Mouse (Mus musculus): ENCODE data around the gene Knop1. TPM values are rescaled to one million over a fixed set of nuclear protein-coding genes. Genes with fewer than 3 reads are reported as not detected.

The Knop1 gene
- polyA plus RNA-seq, 1 experiment from 2014 or later: 36.5 TPM

DNA sequence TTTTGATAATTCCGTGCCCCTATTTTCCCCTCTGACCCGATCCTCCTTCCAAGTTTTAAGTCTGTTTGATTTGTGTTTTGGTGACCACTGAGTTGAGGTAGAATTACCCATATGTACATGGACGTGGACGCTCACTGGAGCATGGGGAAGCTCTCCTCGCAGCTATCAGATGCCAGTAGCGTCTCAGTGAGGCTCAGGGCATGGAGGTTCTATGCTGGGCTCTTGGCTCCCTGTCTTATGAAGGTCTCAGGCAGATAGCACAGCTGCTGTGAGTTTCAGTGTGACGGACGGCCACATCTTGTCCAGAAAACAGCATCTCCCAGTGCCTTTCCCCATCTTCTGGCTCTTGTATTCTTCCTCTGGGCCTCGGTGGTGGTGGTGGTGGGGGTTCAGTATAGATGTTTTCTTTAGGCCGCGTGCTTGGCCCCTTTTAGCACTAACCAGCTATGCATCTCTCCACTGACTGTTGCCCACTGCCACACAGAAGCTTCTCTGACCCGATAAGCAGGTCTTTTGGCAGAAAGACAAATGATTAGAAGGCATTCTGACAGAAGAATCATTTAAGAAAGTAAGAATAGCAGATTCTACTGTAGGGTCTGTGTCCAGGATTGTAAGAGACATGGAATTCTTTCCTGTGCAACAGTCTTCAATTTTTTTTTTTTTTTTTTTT, 34.0 kb downstream of the Knop1 start:
- CTCF ChIA-PET: interaction anchor here (1.4 kb wide), 1 partner anchor 56 kb away, joined by 3 read pairs; no protein-coding TSS in a partner anchor
- H3K27me3 ChIP-seq: no peaks in the 10 kb centered on the region
- DNase-seq (ENCODE audit: low read depth, low spot score) (no peak), ATAC-seq (no peak)
- in situ Hi-C loops (cut with MboI; ENCODE audit: low pct_unique_long_range_greater_than_20kb): no loop called here
- POLR2A ChIA-PET: interaction anchor here (1.3 kb wide), 1 partner anchor 10 kb away, joined by 3 read pairs; no protein-coding TSS in a partner anchor
- no peak for TF ChIP-seq CTCF (IDR thresholded peaks at IDR 0.05)

GRCm38 (mm10) chr7:118821356-118821755, 34.7 kb downstream of the Knop1 start:
- ChIA-PET CTCF (no interaction called here), POLR2A (interaction anchor here (1.3 kb wide), 1 partner anchor 11 kb away, joined by 3 read pairs; no protein-coding TSS in a partner anchor)
- no peak for TF ChIP-seq CTCF (IDR thresholded peaks at IDR 0.05)
- no peaks in the 10 kb centered on the region for H3K27me3 ChIP-seq
- DNase-seq (ENCODE audit: low read depth, low spot score): no peak
- no peak for ATAC-seq
- in situ Hi-C loops (cut with MboI; ENCODE audit: low pct_unique_long_range_greater_than_20kb): no loop called here

DNA sequence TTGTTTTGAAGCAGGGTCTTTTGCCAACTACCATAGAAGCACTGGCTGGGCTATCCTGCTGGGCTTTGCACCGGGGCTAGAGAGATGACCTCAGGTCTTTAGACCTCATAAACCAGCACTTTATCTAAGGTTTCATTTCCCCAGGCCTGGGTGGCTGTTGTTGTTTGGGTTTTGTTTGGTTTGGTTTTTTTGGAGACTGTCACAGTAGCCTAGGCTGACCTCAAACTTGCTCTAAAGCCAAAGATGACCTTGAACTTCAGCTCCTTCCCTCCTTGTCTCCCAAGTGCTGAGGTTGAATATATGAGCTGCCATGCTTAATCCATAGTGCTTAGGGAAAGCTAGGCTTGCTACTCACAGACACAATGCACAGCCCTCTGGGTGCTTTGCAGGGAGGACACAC, 36.4 kb downstream of the Knop1 start:
- no peak for TF ChIP-seq CTCF (IDR thresholded peaks at IDR 0.05)
- H3K27me3 ChIP-seq: no peaks in the 10 kb centered on the region
- POLR2A ChIA-PET: no interaction called here
- in situ Hi-C loops (cut with MboI; ENCODE audit: low pct_unique_long_range_greater_than_20kb): no loop called here
- CTCF ChIA-PET: no interaction called here
- DNase-seq (ENCODE audit: low read depth, low spot score) (no peak), ATAC-seq (no peak)

- H3K27me3 ChIP-seq: no peaks in the 10 kb centered on the region
- in situ Hi-C loops (cut with MboI; ENCODE audit: low pct_unique_long_range_greater_than_20kb): no loop called here
- TF ChIP-seq CTCF (IDR thresholded peaks at IDR 0.05): no peak
- DNase-seq (ENCODE audit: low read depth, low spot score): no peak
- CTCF ChIA-PET: no interaction called here
- POLR2A ChIA-PET: no interaction called here
- ATAC-seq: no peak
These were observed 38.3 kb downstream of the Knop1 start for GRCm38 (mm10) chr7:118817741-118818140.

DNA sequence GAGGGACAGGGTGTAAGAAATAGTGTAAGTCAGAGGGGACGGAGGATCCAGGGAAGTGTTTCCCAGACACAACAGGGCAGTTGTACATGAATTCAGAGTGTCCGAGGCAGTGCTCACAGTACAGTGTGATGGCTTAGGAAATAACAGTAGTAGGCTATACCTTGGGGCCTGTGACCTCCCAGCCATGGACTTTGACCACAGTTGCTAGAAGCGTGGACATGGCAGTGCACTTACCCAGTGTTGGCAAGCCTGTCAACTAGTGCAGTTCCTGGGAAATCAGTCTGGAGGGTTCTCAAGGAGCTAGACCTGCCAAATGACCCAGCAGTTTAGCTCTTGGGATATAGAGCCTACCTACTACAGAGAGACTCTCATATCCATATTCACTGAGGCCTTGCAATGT, 39.8 kb downstream of the Knop1 start:
- CTCF ChIA-PET: interaction anchor here (0.9 to 1.0 kb wide), 2 partner anchors 11 to 180 kb away, joined by 3 to 4 read pairs; no protein-coding TSS in a partner anchor
- TF ChIP-seq CTCF (IDR thresholded peaks at IDR 0.05): no peak
- no peaks in the 10 kb centered on the region for H3K27me3 ChIP-seq
- DNase-seq (ENCODE audit: low read depth, low spot score) (no peak), ATAC-seq (no peak)
- in situ Hi-C loops (cut with MboI; ENCODE audit: low pct_unique_long_range_greater_than_20kb): no loop called here
- POLR2A ChIA-PET: interaction anchor here (0.7 kb wide), 1 partner anchor 21 kb away, joined by 3 read pairs; no protein-coding TSS in a partner anchor

GRCm38 (mm10) chr7:118813592-118813991, 42.5 kb downstream of the Knop1 start:
- ChIA-PET POLR2A (no interaction called here), CTCF (interaction anchor here (1.0 to 1.7 kb wide), 2 partner anchors 11 to 12 kb away, joined by 3 to 4 read pairs; no protein-coding TSS in a partner anchor)
- DNase-seq (ENCODE audit: low read depth, low spot score) (no peak), ATAC-seq (no peak)
- in situ Hi-C loops (cut with MboI; ENCODE audit: low pct_unique_long_range_greater_than_20kb): no loop called here
- no peaks in the 10 kb centered on the region for H3K27me3 ChIP-seq
- no peak for TF ChIP-seq CTCF (IDR thresholded peaks at IDR 0.05)

- in situ Hi-C loops (cut with MboI; ENCODE audit: low pct_unique_long_range_greater_than_20kb): no loop called here
- no peak for TF ChIP-seq CTCF (IDR thresholded peaks at IDR 0.05)
- POLR2A ChIA-PET: no interaction called here
- DNase-seq (ENCODE audit: low read depth, low spot score): no peak
- H3K27me3 ChIP-seq: no peaks in the 10 kb centered on the region
- CTCF ChIA-PET: no interaction called here
- no peak for ATAC-seq
These were observed 44.5 kb downstream of the Knop1 start for GRCm38 (mm10) chr7:118811407-118812106.

- no peak for DNase-seq (ENCODE audit: low read depth, low spot score)
- ChIA-PET CTCF (no interaction called here), POLR2A (no interaction called here)
- ATAC-seq: no peak
- in situ Hi-C loops (cut with MboI; ENCODE audit: low pct_unique_long_range_greater_than_20kb): no loop called here
- TF ChIP-seq CTCF (IDR thresholded peaks at IDR 0.05): no peak
- H3K27me3 ChIP-seq: no peaks in the 10 kb centered on the region
These were observed 48.2 kb downstream of the Knop1 start for GRCm38 (mm10) chr7:118807899-118808298.

- ChIA-PET POLR2A (no interaction called here), CTCF (interaction anchor here (1.2 kb wide), 1 partner anchor 24 kb away, joined by 3 read pairs; no protein-coding TSS in a partner anchor)
- no peak for TF ChIP-seq CTCF (IDR thresholded peaks at IDR 0.05)
- in situ Hi-C loops (cut with MboI; ENCODE audit: low pct_unique_long_range_greater_than_20kb): no loop called here
- no peak for DNase-seq (ENCODE audit: low read depth, low spot score)
- H3K27me3 ChIP-seq: no peaks in the 10 kb centered on the region
- ATAC-seq: no peak
These were observed 49.2 kb downstream of the Knop1 start for GRCm38 (mm10) chr7:118806631-118807411.

GRCm38 (mm10) chr7:118803425-118803824, 52.6 kb downstream of the Knop1 start:
- TF ChIP-seq CTCF (IDR thresholded peaks at IDR 0.05): no peak
- POLR2A ChIA-PET: interaction anchor here (0.7 kb wide), 1 partner anchor 85 kb away, joined by 7 read pairs; no protein-coding TSS in a partner anchor
- CTCF ChIA-PET: interaction anchor here (1.2 kb wide), 1 partner anchor 193 kb away, joined by 3 read pairs; no protein-coding TSS in a partner anchor
- no peaks in the 10 kb centered on the region for H3K27me3 ChIP-seq
- in situ Hi-C loops (cut with MboI; ENCODE audit: low pct_unique_long_range_greater_than_20kb): no loop called here
- DNase-seq (ENCODE audit: low read depth, low spot score): no peak
- ATAC-seq: no peak
